Mouse (Mus musculus): ENCODE measurements around the gene Epb41l3.

GRCm38 (mm10) chr17:69105799-69106401, 30.4 kb downstream of the Epb41l3 start:
- peak; percentile 86 for TF ChIP-seq CTCF (IDR thresholded peaks at IDR 0.05; ENCODE audit: low read depth)
- no peak for TF ChIP-seq EP300 (optimal IDR thresholded peaks at IDR 0.05)

All from stomach, postnatal 0 days (tissue).